Mouse (Mus musculus) CH12.LX (cell line): ENCODE measurements at regions not wholly inside any gene's neighbourhood (a gene's known extent, or its start where the extent isn't known, plus 50 kb on each side); places are given as distances from the start of the nearest gene placed in this dataset.

Experiments used
- DNase-seq: peaks from one replicate; pipeline ENCODE4 v3.0.0-alpha.2; 2013; ENCODE audit errors: extremely low read depth
- H3K27ac ChIP-seq: 2 replicates; pipeline ENCODE4 v1.5.1; 2012; ENCODE audit warnings: low read depth, mild to moderate bottlenecking, control low read depth, moderate library complexity; ENCODE audit not compliant: insufficient read depth
- H3K27me3 ChIP-seq: replicated peaks from 2 replicates; pipeline ENCODE3; 2012; ENCODE audit warnings: inconsistent platforms
- H3K36me3 ChIP-seq, 2 experiments: replicated peaks in 1 of 2; 2 replicates each; pipeline versions ENCODE3 to v1.6.1; 2012; ENCODE audit warnings: inconsistent platforms in 1 of 2, low read length in 1 of 2, mild to moderate bottlenecking in 1 of 2, mixed read lengths in 1 of 2, moderate library complexity in 1 of 2; ENCODE audit not compliant: control insufficient read depth in 1 of 2, insufficient read depth in 1 of 2
- H3K4me1 ChIP-seq, 2 experiments: 2 replicates each; pipeline ENCODE4 v1.6.1; 2012; ENCODE audit warnings: inconsistent platforms in 1 of 2, moderate library complexity in 1 of 2; ENCODE audit not compliant: insufficient read depth in 2 of 2, control insufficient read depth in 1 of 2
- H3K4me2 ChIP-seq: 2 replicates; pipeline ENCODE4 v1.6.1; 2012; ENCODE audit warnings: low read depth, mild to moderate bottlenecking, control low read depth; ENCODE audit not compliant: poor library complexity, insufficient read depth, severe bottlenecking
- H3K4me3 ChIP-seq, 3 experiments: fragments of 150-350 bp in 1 of 3; sonication (generic) in 1 of 3; replicated peaks in 1 of 3; 2 replicates each; pipeline versions ENCODE3 to v1.5.1; 2011 to 2012; ENCODE audit warnings: low read depth in 2 of 3, low read length in 2 of 3, mild to moderate bottlenecking in 2 of 3, moderate library complexity in 2 of 3, control low read depth in 1 of 3, improper control_type of control experiment in 1 of 3, inconsistent platforms in 1 of 3, mixed read lengths in 1 of 3; ENCODE audit not compliant: poor library complexity in 1 of 3
- H3K79me2 ChIP-seq: replicated peaks from 2 replicates; pipeline ENCODE4 v1.6.1; 2012; ENCODE audit warnings: mild to moderate bottlenecking, moderate library complexity; ENCODE audit not compliant: control insufficient read depth, poor library complexity, insufficient read depth, severe bottlenecking; ENCODE audit errors: extremely low read depth
- H3K9ac ChIP-seq: 2 replicates; pipeline ENCODE4 v1.6.1; 2012; ENCODE audit warnings: low read depth, mild to moderate bottlenecking, control low read depth, moderate library complexity; ENCODE audit not compliant: insufficient read depth
- H3K9me3 ChIP-seq: replicated peaks from 2 replicates; pipeline ENCODE3; 2012; ENCODE audit warnings: low read length, inconsistent platforms, mixed read lengths
- BHLHE40 ChIP-seq: IDR thresholded peaks from 2 replicates; pipeline ENCODE4 v1.6.1; 2011; ENCODE audit warnings: mild to moderate bottlenecking, low read depth, low read length, improper control_type of control experiment
- CHD1 ChIP-seq: IDR thresholded peaks from 2 replicates; pipeline ENCODE4 v1.6.1; 2012; ENCODE audit warnings: low read depth, low read length, improper control_type of control experiment, inconsistent platforms
- CTCF ChIP-seq, 2 experiments: IDR thresholded peaks in 1 of 2; conservative IDR thresholded peaks in 1 of 2; 2 replicates each; pipeline ENCODE4 v1.5.1; 2011 to 2012; ENCODE audit warnings: low read depth in 2 of 2, low read length in 2 of 2, improper control_type of control experiment in 1 of 2, inconsistent platforms in 1 of 2, mild to moderate bottlenecking in 1 of 2, moderate library complexity in 1 of 2
- ELF1 ChIP-seq: IDR thresholded peaks from 2 replicates; pipeline ENCODE4 v1.6.1; 2014; ENCODE audit warnings: low read depth, mild to moderate bottlenecking, inconsistent platforms, low read length, improper control_type of control experiment
- EP300 ChIP-seq: IDR thresholded peaks from 2 replicates; pipeline ENCODE4 v1.6.1; 2011; ENCODE audit warnings: low read length, improper control_type of control experiment
- GABPA ChIP-seq: IDR thresholded peaks from 2 replicates; pipeline ENCODE4 v1.6.1; 2012; ENCODE audit warnings: low read depth, low read length, improper control_type of control experiment, inconsistent platforms; ENCODE audit not compliant: insufficient replicate concordance
- HCFC1 ChIP-seq: IDR thresholded peaks from 2 replicates; pipeline ENCODE4 v1.6.1; 2012; ENCODE audit warnings: low read depth, mild to moderate bottlenecking, inconsistent platforms, low read length, improper control_type of control experiment
- IRF4 ChIP-seq: IDR thresholded peaks from 2 replicates; pipeline ENCODE4 v1.6.1; 2014; ENCODE audit warnings: low read depth, mild to moderate bottlenecking, inconsistent platforms, low read length, improper control_type of control experiment
- JUN ChIP-seq: IDR thresholded peaks from 2 replicates; pipeline ENCODE4 v1.6.1; 2011; ENCODE audit warnings: low read depth, mild to moderate bottlenecking, low read length, improper control_type of control experiment, moderate library complexity; ENCODE audit not compliant: insufficient read depth
- JUND ChIP-seq: conservative IDR thresholded peaks from 2 replicates; pipeline ENCODE4 v1.6.1; 2011; ENCODE audit warnings: low read depth, low read length, improper control_type of control experiment
- KAT2A ChIP-seq: IDR thresholded peaks from 2 replicates; pipeline ENCODE4 v1.6.1; 2012; ENCODE audit warnings: low read length, improper control_type of control experiment, inconsistent platforms; ENCODE audit not compliant: insufficient replicate concordance
- MAFK ChIP-seq: IDR thresholded peaks from 2 replicates; pipeline ENCODE4 v1.6.1; 2011; ENCODE audit warnings: low read length, improper control_type of control experiment; ENCODE audit not compliant: insufficient replicate concordance
- MAX ChIP-seq: IDR thresholded peaks from 2 replicates; pipeline ENCODE4 v1.6.1; 2011; ENCODE audit warnings: low read length, improper control_type of control experiment
- MEF2A ChIP-seq: IDR thresholded peaks from 2 replicates; pipeline ENCODE4 v1.6.1; 2014; ENCODE audit warnings: low read depth, mild to moderate bottlenecking, inconsistent platforms, low read length, improper control_type of control experiment, borderline replicate concordance
- MXI1 ChIP-seq: IDR thresholded peaks from 2 replicates; pipeline ENCODE4 v1.6.1; 2011; ENCODE audit warnings: mild to moderate bottlenecking, low read depth, low read length, improper control_type of control experiment
- MYC ChIP-seq: IDR thresholded peaks from 2 replicates; pipeline ENCODE4 v1.6.1; 2011; ENCODE audit warnings: low read depth, mild to moderate bottlenecking, improper control_type of control experiment, low read length
- PAX5 ChIP-seq: IDR thresholded peaks from 2 replicates; pipeline ENCODE4 v1.6.1; 2012; ENCODE audit warnings: low read length, inconsistent platforms, mixed read lengths
- POLR2A ChIP-seq: IDR thresholded peaks from 2 replicates; pipeline ENCODE4 v1.6.1; 2011; ENCODE audit warnings: low read depth, mild to moderate bottlenecking, improper control_type of control experiment, low read length
- POLR2AphosphoS2 ChIP-seq: IDR thresholded peaks from 2 replicates; pipeline ENCODE4 v1.6.1; 2011; ENCODE audit warnings: low read depth, low read length, improper control_type of control experiment
- SMC3 ChIP-seq: IDR thresholded peaks from 2 replicates; pipeline ENCODE4 v1.6.1; 2011; ENCODE audit warnings: low read depth, low read length, improper control_type of control experiment
- TBP ChIP-seq: conservative IDR thresholded peaks from 2 replicates; pipeline ENCODE4 v1.6.1; 2011; ENCODE audit warnings: low read depth, low read length, improper control_type of control experiment
- USF1 ChIP-seq: IDR thresholded peaks from 2 replicates; pipeline ENCODE4 v1.6.1; 2014; ENCODE audit warnings: low read depth, mild to moderate bottlenecking, inconsistent platforms, low read length, improper control_type of control experiment
- ZMIZ1 ChIP-seq: IDR thresholded peaks from 2 replicates; pipeline ENCODE4 v1.6.1; 2012; ENCODE audit warnings: low read depth, mild to moderate bottlenecking, inconsistent platforms, low read length, improper control_type of control experiment
- ZNF384 ChIP-seq: IDR thresholded peaks from 2 replicates; pipeline ENCODE4 v1.6.1; 2012; ENCODE audit warnings: low read depth, low read length, improper control_type of control experiment, inconsistent platforms
- dilution Hi-C: fragments of 300-500 bp; cut with MboI; formaldehyde crosslinking; loops from 2 replicates; pipeline ENCODE4 v1.14.3; 2020; ENCODE audit warnings: low sequenced_read_pairs; ENCODE audit not compliant: extremely low pct_unique_long_range_greater_than_20kb, extremely low pct_ligation_motif_present
- in situ Hi-C: fragments of 300-500 bp; cut with MboI; formaldehyde crosslinking; loops from 3 replicates; pipeline ENCODE4 v1.14.3; 2019; ENCODE audit warnings: low sequenced_read_pairs, low pct_ligation_motif_present, low pct_unique_long_range_greater_than_20kb, mixed read lengths

DNA sequence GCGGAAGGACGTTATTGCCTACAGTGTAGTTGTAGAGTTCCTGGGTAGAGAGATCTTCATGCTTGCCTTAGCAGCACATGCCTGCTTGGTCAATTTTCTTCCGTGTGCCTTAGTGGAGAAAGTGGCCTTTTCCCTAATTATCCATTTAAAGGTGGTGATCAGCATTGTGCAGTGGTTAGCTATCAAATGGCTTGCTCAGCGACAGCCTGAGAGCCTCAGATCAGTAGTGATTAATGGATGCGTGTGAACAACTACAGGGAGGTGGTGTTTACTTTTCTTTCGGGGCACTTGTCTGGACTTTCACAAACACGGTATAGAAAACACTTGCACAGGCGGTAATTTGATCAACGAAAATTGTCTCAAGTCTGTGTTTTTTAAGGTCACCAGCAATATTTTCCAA lies 255.0 kb downstream of the Dmrt2 start:
- no peaks in the 10 kb centered on the region for H3K9me3 ChIP-seq
- H3K4me1 ChIP-seq, result no peaks in the 10 kb centered on the region
- no peaks in the 10 kb centered on the region for H3K36me3 ChIP-seq
- H3K4me2 ChIP-seq, result no peak overlapping the region
- H3K79me2 ChIP-seq, result no peaks in the 10 kb centered on the region
- DNase-seq, result no peak
- no peak overlapping the region for H3K27ac ChIP-seq
- H3K27me3 ChIP-seq, result no peaks in the 10 kb centered on the region
- dilution Hi-C loops, result no loop called here
- no peak overlapping the region for H3K4me3 ChIP-seq
- TF ChIP-seq JUND (no peak), MEF2A (no peak), ZNF384 (no peak), MAX (no peak), BHLHE40 (no peak), CHD1 (no peak), MYC (no peak)
- TF ChIP-seq, all 38 proteins: peak for 0
- no peak overlapping the region for H3K9ac ChIP-seq
- in situ Hi-C loops, result no loop called here

DNA sequence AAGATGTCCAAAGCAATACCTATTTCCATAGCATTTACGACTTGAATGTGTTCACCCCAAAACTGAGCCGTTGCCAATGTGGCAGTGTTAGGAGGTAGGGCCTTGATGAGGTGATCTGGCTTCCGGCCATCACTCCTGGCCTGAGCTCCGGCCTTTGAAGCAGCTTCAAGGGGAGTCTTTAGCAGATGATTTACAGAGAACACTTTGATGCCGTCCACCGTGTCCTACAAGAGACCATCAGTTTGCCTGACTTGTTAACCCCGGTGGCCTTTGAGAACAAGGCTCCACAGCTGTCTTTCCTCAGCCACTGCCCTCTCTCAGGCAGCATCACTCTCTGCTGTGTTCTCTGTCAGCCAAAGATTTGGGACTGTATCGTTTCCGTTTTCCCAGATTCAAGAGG lies 265.1 kb downstream of the Dmrt2 start:
- in situ Hi-C loops (no loop called here), dilution Hi-C loops (no loop called here)
- H3K9me3 ChIP-seq, result no peaks in the 10 kb centered on the region
- no peaks in the 10 kb centered on the region for H3K79me2 ChIP-seq
- no peak for TF ChIP-seq POLR2AphosphoS2
- no peak for TF ChIP-seq POLR2A
- no peak for TF ChIP-seq HCFC1
- TF ChIP-seq MAFK, result no peak
- no peak for TF ChIP-seq SMC3
- no peak for TF ChIP-seq CTCF (conservative IDR thresholded peaks at IDR 0.05 in 1 of 2, IDR thresholded peaks at IDR 0.05 in 1 of 2; ENCODE audit: low read depth in 2 of 2, low read length in 2 of 2)
- TF ChIP-seq TBP, result no peak
- no peak for TF ChIP-seq GABPA
- TF ChIP-seq ELF1, result no peak
- no peak for TF ChIP-seq MYC
- TF ChIP-seq JUN, result no peak
- TF ChIP-seq MAX, result no peak
- no peak for TF ChIP-seq JUND
- no peak for TF ChIP-seq MXI1
- TF ChIP-seq USF1, result no peak
- no peak for TF ChIP-seq IRF4
- no peak for TF ChIP-seq PAX5
- no peak for TF ChIP-seq ZMIZ1
- TF ChIP-seq EP300, result no peak
- TF ChIP-seq KAT2A, result no peak
- H3K4me2 ChIP-seq, result no peak overlapping the region
- H3K27me3 ChIP-seq, result no peaks in the 10 kb centered on the region
- H3K4me1 ChIP-seq, result no peaks in the 10 kb centered on the region
- DNase-seq, result no peak
- no peak overlapping the region for H3K4me3 ChIP-seq
- no peak overlapping the region for H3K9ac ChIP-seq
- no peak overlapping the region for H3K27ac ChIP-seq
- no peaks in the 10 kb centered on the region for H3K36me3 ChIP-seq
